ENCODE assay signal across 10 mouse cellular contexts in genomic region chr7:4925441-4926381, GRCm38 (mm10). TPM values are rescaled to one million over a fixed set of nuclear protein-coding genes. Genes with fewer than 3 reads are reported as not detected.
DNase-seq lines count a peak whose midpoint lies in the region; ATAC-seq and TF ChIP-seq lines count a peak whose summit lies in the region.
"Had no signal": no experiment of that assay in that cellular context is flagged by ENCODE, and none has a peak within 500 bp of the region (broad histone marks: within the 10 kb centered on the region; RNA-seq: fewer than 3 reads in every experiment).

TSS of gene Ssc5d (plus strand) at chr7:4925785.

- TF ChIP-seq CTCF in brain, embryonic 14.5 days (IDR thresholded peaks at IDR 0.05; ENCODE audit: borderline replicate concordance, extremely low read depth, insufficient read depth, insufficient read length): no peak
- no peak for TF ChIP-seq CTCF in thymus, adult 2 months (IDR thresholded peaks at IDR 0.05; ENCODE audit: borderline replicate concordance, control insufficient read depth, extremely low read depth, insufficient read depth, low read length, poor library complexity)

- intact Hi-C loops in gastrocnemius, postnatal 14 days (cut with DNase I; ENCODE audit: low total_unique reads): no loop called here

- H3K4me1 ChIP-seq in hindbrain, embryonic 16.5 days (ENCODE audit: control insufficient read depth, insufficient read depth, low read depth, low read length): peaks cover 38% of the 10 kb centered on the region
- peaks cover 62% of the 10 kb centered on the region for H3K4me1 ChIP-seq in midbrain, embryonic 12.5 days
- H3K4me1 ChIP-seq in thymus, adult 2 months (replicated peaks; ENCODE audit: control insufficient read depth, insufficient read depth, low read length): peaks cover 14% of the 10 kb centered on the region

- peak within 1 kb of the TSS; percentile 94 for H3K27ac ChIP-seq in hindbrain, embryonic 16.5 days (ENCODE audit: low read depth, low read length)
- peak within 1 kb of the TSS; percentile 98 for H3K27ac ChIP-seq in midbrain, embryonic 12.5 days (replicated peaks)
- no peak within 1 kb of the TSS for H3K27ac ChIP-seq in thymus, adult 2 months (ENCODE audit: control insufficient read depth, insufficient read depth, low read length)

- ATAC-seq in hindbrain, embryonic 16.5 days: no peak
- ATAC-seq in midbrain, embryonic 12.5 days (ENCODE audit: low FRiP score, low read depth): peak; percentile 34
- no peak for ATAC-seq in monocyte, adult 5-6 weeks (replicated peaks; ENCODE audit: insufficient number of reproducible peaks, low FRiP score, low TSS enrichment, poor library complexity, severe bottlenecking)

- TF ChIP-seq POLR2A in brain, embryonic 14.5 days (IDR thresholded peaks at IDR 0.05; ENCODE audit: borderline replicate concordance, extremely low read depth, insufficient read depth, insufficient read length, poor library complexity, severe bottlenecking): no peak
- TF ChIP-seq POLR2A in thymus, adult 2 months (IDR thresholded peaks at IDR 0.05; ENCODE audit: control insufficient read depth, extremely low read depth, insufficient read depth, low read length, poor library complexity): no peak

- DNase-seq in cerebellum, adult 9-11 months: peak; percentile 49
- DNase-seq in cerebellum, postnatal 36 days: no peak
- peak; percentile 66 for DNase-seq in brain, embryonic 14.5 days (ENCODE audit: low read depth)
- peak; percentile 85 for DNase-seq in gastrocnemius, postnatal 14 days
- no peak for DNase-seq in thymus, adult 2 months

- H3K4me3 ChIP-seq in hindbrain, embryonic 16.5 days (ENCODE audit: low read length): no peak within 1 kb of the TSS
- H3K4me3 ChIP-seq in midbrain, embryonic 12.5 days: no peak within 1 kb of the TSS
- no peak within 1 kb of the TSS for H3K4me3 ChIP-seq in thymus, adult 2 months (ENCODE audit: control insufficient read depth, insufficient read depth, low read length)

- H3K27me3 ChIP-seq in hindbrain, embryonic 16.5 days (replicated peaks; ENCODE audit: control insufficient read depth, insufficient read depth, low read length): no peaks in the 10 kb centered on the region
- no peaks in the 10 kb centered on the region for H3K27me3 ChIP-seq in midbrain, embryonic 12.5 days
- peaks cover 11% of the 10 kb centered on the region for H3K27me3 ChIP-seq in thymus, adult 2 months (ENCODE audit: control insufficient read depth, insufficient read depth, low read length)
- H3K27me3 ChIP-seq: CH12.LX had no signal

- H3K36me3 ChIP-seq in hindbrain, embryonic 16.5 days (ENCODE audit: control insufficient read depth, insufficient read depth, low read length): peaks cover 3% of the 10 kb centered on the region
- peaks cover 8% of the 10 kb centered on the region for H3K36me3 ChIP-seq in midbrain, embryonic 12.5 days
- H3K36me3 ChIP-seq in thymus, adult 2 months (ENCODE audit: control insufficient read depth, insufficient read depth, low read length): 0 out of 2 replicates have a peak, but pooled peaks cover under 1% of the 10 kb centered on the region

- peak within 1 kb of the TSS; percentile 38; the same call in 1 of the 2 replicates for H3K9ac ChIP-seq in hindbrain, embryonic 16.5 days (ENCODE audit: low read depth, low read length)
- peak within 1 kb of the TSS; percentile 46 for H3K9ac ChIP-seq in midbrain, embryonic 12.5 days (replicated peaks)

- 5% methylated on average over 6 of the region's 6 CpGs for WGBS in hindbrain, embryonic 16.5 days
- 2% methylated on average over 6 of the region's 6 CpGs for WGBS in midbrain, embryonic 12.5 days
- WGBS in thymus, adult 2 months: 49% methylated on average over 6 of the region's 6 CpGs

- peak within 1 kb of the TSS; percentile 85 for H3K4me2 ChIP-seq in hindbrain, embryonic 16.5 days (ENCODE audit: low read length)
- H3K4me2 ChIP-seq in midbrain, embryonic 12.5 days (replicated peaks): peak within 1 kb of the TSS; percentile 78

- no peaks in the 10 kb centered on the region for H3K9me3 ChIP-seq in hindbrain, embryonic 16.5 days (ENCODE audit: control insufficient read depth, low read length)
- H3K9me3 ChIP-seq in midbrain, embryonic 12.5 days: no peaks in the 10 kb centered on the region

RNA-seq across cellular contexts. Expression of gene Ssc5d, which starts in this region (rescaled TPM):
- 2.3 and 3.6 TPM in 2 replicates for polyA plus RNA-seq in brain, embryonic 14.5 days (2012; rRNA removed)
- 10 to 100 TPM; 28.5 to 33.4 TPM for total RNA-seq in gastrocnemius, postnatal 14 days (2021)
- 1.1 and 2.4 TPM in 2 replicates for polyA plus RNA-seq in hindbrain, embryonic 16.5 days (2015; fragmentation: Nextera tagmentation; extraction: Ambion mirVana)
- 1.6 and 2.0 TPM in 2 replicates for polyA plus RNA-seq in midbrain, embryonic 12.5 days (2016; fragmentation: Nextera tagmentation; extraction: Ambion mirVana)
- total RNA-seq in monocyte, adult 5-6 weeks (2017): not detected in 3 replicates
- 1.0 and 1.1 TPM in 2 replicates for polyA plus RNA-seq in thymus, adult 2 months (2012; rRNA removed)
- total RNA-seq: hematopoietic stem cell, adult 5-6 weeks had no signal

Comparison
In these comparisons a context has a peak if more than half of its experiments do, and no peak if none do; other contexts are left out.
1. RNA of gene Ssc5d (total RNA-seq): 28.5 to 33.4 TPM in gastrocnemius, postnatal 14 days; not detected in monocyte, adult 5-6 weeks; every median in the first group is over 10 times any median in the second.
2. DNase-seq: peak in cerebellum, adult 9-11 months (single experiment), brain, embryonic 14.5 days (single experiment) and gastrocnemius, postnatal 14 days (single experiment); none in cerebellum, postnatal 36 days (0 of 2) and thymus, adult 2 months (single experiment).